Comparison of ENCODE assay signal across 31 mouse cellular contexts in genomic region chr11:117583478-117583877, GRCm38 (mm10).
"Had no signal": no experiment of that assay in that cellular context is flagged by ENCODE, and none has a peak within 500 bp of the region (broad histone marks: within the 10 kb centered on the region; RNA-seq: fewer than 3 reads in every experiment).

No protein-coding gene starts in this region.

- H3K4me3 ChIP-seq: limb, embryonic 10.5 days; limb, embryonic 12.5 days; limb, embryonic 13.5 days; limb, embryonic 15.5 days; liver, embryonic 12.5 days; liver, embryonic 13.5 days; liver, embryonic 15.5 days; lung, embryonic 15.5 days; megakaryocyte, embryonic 14.5 days; midbrain, embryonic 10.5 days; midbrain, embryonic 12.5 days; midbrain, embryonic 13.5 days; midbrain, embryonic 15.5 days; myocyte had no signal

- H3K4me2 ChIP-seq: limb, embryonic 12.5 days; limb, embryonic 13.5 days; limb, embryonic 15.5 days; liver, embryonic 11.5 days; liver, embryonic 12.5 days; liver, embryonic 13.5 days; liver, embryonic 15.5 days; lung, embryonic 14.5 days; lung, embryonic 15.5 days; midbrain, embryonic 11.5 days; midbrain, embryonic 12.5 days; midbrain, embryonic 13.5 days; midbrain, embryonic 15.5 days had no signal

- DNase-seq: left cerebral cortex, postnatal 4 days; liver; liver, embryonic 13.5 days; liver, postnatal 0 days; lung, adult 18-20 months; lung, adult 2 months; lung, embryonic 14.5 days; lung, postnatal 10 days; lung, postnatal 14 days; lung, postnatal 36 days; lung, postnatal 4 days; midbrain, embryonic 14.5 days had no signal

- H3K9me3 ChIP-seq: limb, embryonic 10.5 days; limb, embryonic 15.5 days; liver, embryonic 12.5 days; liver, embryonic 13.5 days; liver, embryonic 15.5 days; lung, embryonic 15.5 days; midbrain, embryonic 10.5 days; midbrain, embryonic 12.5 days; midbrain, embryonic 13.5 days; midbrain, embryonic 15.5 days had no signal

- ATAC-seq: liver, embryonic 12.5 days; liver, postnatal 0 days; lung, postnatal 0 days; midbrain, embryonic 13.5 days; midbrain, embryonic 15.5 days; midbrain, embryonic 16.5 days had no signal

- H3K27me3 ChIP-seq: limb, embryonic 12.5 days; limb, embryonic 13.5 days; limb, embryonic 15.5 days; liver, embryonic 13.5 days; lung, embryonic 15.5 days; midbrain, embryonic 12.5 days; midbrain, embryonic 13.5 days; midbrain, embryonic 15.5 days had no signal

- H3K9ac ChIP-seq: limb, embryonic 12.5 days; limb, embryonic 13.5 days; limb, embryonic 15.5 days; liver, embryonic 12.5 days; liver, embryonic 13.5 days; liver, embryonic 14.5 days; liver, embryonic 15.5 days; liver, postnatal 0 days; lung, embryonic 14.5 days; lung, embryonic 15.5 days; midbrain, embryonic 12.5 days; midbrain, embryonic 13.5 days; midbrain, embryonic 15.5 days had no signal

- H3K36me3 ChIP-seq: limb, embryonic 10.5 days; limb, embryonic 12.5 days; limb, embryonic 13.5 days; limb, embryonic 15.5 days; liver, embryonic 12.5 days; liver, embryonic 13.5 days; liver, embryonic 15.5 days; lung, embryonic 15.5 days; midbrain, embryonic 10.5 days; midbrain, embryonic 12.5 days; midbrain, embryonic 13.5 days; midbrain, embryonic 15.5 days had no signal

- H3K4me1 ChIP-seq: limb, embryonic 15.5 days; liver, embryonic 12.5 days; liver, embryonic 13.5 days; liver, embryonic 15.5 days; lung, embryonic 15.5 days; megakaryocyte, embryonic 14.5 days had no signal

- H3K27ac ChIP-seq: limb, embryonic 10.5 days; limb, embryonic 12.5 days; limb, embryonic 13.5 days; limb, embryonic 15.5 days; liver, embryonic 12.5 days; liver, embryonic 13.5 days; liver, embryonic 14.5 days; liver, embryonic 15.5 days; lung, embryonic 15.5 days; macrophage; midbrain, embryonic 10.5 days; midbrain, embryonic 12.5 days; midbrain, embryonic 13.5 days; midbrain, embryonic 15.5 days had no signal
